Mouse (Mus musculus) stomach, postnatal 0 days (tissue): Measurements from ENCODE around the gene Gm27179.
"Not testable (repeated sequence)": the region's sequence is repeated elsewhere in the genome, so short reads cannot be mapped to it uniquely, and the experiment has no call there.

ENCODE experiments used
- CTCF ChIP-seq: IDR thresholded peaks from 2 replicates; pipeline ENCODE4 v1.5.1; 2016; ENCODE audit warnings: antibody characterized with exemption, low read depth, mild to moderate bottlenecking, moderate library complexity
- EP300 ChIP-seq: optimal IDR thresholded peaks from 2 replicates; pipeline ENCODE3; 2016; ENCODE audit warnings: antibody characterized with exemption

DNA sequence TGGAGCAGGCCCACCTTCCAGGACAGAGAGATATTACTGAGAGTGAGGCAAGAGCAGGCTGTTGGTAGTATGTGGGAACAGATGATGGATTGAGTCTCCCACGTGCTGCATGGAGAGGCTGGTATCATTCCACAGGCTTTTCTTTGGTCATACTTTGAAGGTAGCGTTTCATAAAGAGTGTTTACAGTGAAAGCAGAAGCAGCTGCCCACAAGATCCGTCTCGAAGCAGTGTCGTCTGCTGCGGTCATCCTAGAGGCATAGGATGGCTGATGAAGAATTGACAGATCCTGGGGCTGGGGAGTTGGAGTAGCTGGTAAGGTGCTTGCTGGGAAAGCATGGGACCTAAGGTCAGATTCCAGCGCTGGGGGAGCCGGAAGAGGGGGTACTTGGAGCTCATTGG lies 44.5 kb upstream of the Gm27179 start:
- not testable (repeated sequence) for TF ChIP-seq EP300, CTCF
